Mouse (Mus musculus) embryonic facial prominence, embryonic 12.5 days (tissue): ENCODE measurements around the gene Thoc3. TPM values are rescaled to one million over a fixed set of nuclear protein-coding genes. Genes with fewer than 3 reads are reported as not detected.

ENCODE experiments used
- ATAC-seq: fragments of 200-750 bp; cut with Nextera tagmentation; 2 replicates; pipeline ENCODE4 v1.8.0; 2017; ENCODE audit not compliant: insufficient number of reproducible peaks, insufficient read depth, low FRiP score, low TSS enrichment
- H3K27ac ChIP-seq: fragments of 300-500 bp; sonication (generic); 2 replicates; pipeline ENCODE4 v1.5.1; 2016; ENCODE audit warnings: mild to moderate bottlenecking
- H3K27me3 ChIP-seq: fragments of 300-500 bp; sonication (generic); 2 replicates; pipeline ENCODE4 v1.6.1; 2016; ENCODE audit warnings: mild to moderate bottlenecking, moderate library complexity
- H3K36me3 ChIP-seq: fragments of 300-500 bp; sonication (generic); 2 replicates; pipeline ENCODE4 v1.6.1; 2016; ENCODE audit warnings: mild to moderate bottlenecking
- H3K4me1 ChIP-seq: fragments of 300-500 bp; sonication (generic); 2 replicates; pipeline ENCODE4 v1.6.1; 2016
- H3K4me2 ChIP-seq: fragments of 300-500 bp; sonication (generic); replicated peaks from 2 replicates; pipeline ENCODE4 v1.6.1; 2016; ENCODE audit warnings: mild to moderate bottlenecking, moderate library complexity
- H3K4me3 ChIP-seq: fragments of 300-500 bp; sonication (generic); 2 replicates; pipeline ENCODE4 v1.5.1; 2016; ENCODE audit warnings: mild to moderate bottlenecking
- H3K9ac ChIP-seq: fragments of 300-500 bp; sonication (generic); 2 replicates; pipeline ENCODE4 v1.6.1; 2016; ENCODE audit warnings: mild to moderate bottlenecking, moderate library complexity
- H3K9me3 ChIP-seq: fragments of 300-500 bp; sonication (generic); 2 replicates; pipeline ENCODE4 v1.6.1; 2016; ENCODE audit warnings: mild to moderate bottlenecking, moderate library complexity
- WGBS: fragments of 180-500 bp; shearing (Covaris S2); methylation state at CpG from one replicate; pipeline ENCODE4 v1.1.7; 2016; 5-methylcytosine and 5-hydroxymethylcytosine counted together
- polyA plus RNA-seq: library from polyadenylated mRNA; unstranded; fragments of >200 nt; fragmentation: Nextera tagmentation; extraction: Ambion mirVana; gene quantifications from 2 replicates; pipeline ENCODE4 v1.2.1, GENCODE M21; 2016

Gene Thoc3
- polyA plus RNA-seq, 1 experiment from 2014 or later: 149 TPM

DNA sequence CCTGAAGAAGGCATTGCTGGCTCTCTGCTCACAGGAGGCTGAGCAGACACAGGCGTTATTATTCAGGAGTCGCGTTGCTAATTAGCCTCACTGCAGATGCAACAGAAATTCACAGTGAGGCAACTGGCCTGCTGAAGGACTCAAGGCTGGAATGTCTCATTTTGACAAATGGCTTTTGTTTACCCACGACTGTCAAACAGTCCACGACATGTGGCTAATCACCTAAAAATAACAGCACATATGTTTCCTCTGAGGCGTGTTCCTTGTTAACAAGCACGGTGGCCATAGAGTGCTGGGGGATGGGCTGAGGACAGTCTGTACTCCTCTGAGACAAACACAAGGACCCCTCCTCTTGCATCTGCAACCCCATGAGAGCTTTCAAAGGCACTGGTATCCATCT lies 56.4 kb downstream of the Thoc3 start:
- Histone ChIP-seq H3K9ac (no peak overlapping the region), H3K4me3 (no peak overlapping the region), H3K36me3 (no peaks in the 10 kb centered on the region), H3K9me3 (no peaks in the 10 kb centered on the region), H3K27ac (no peak overlapping the region), H3K4me1 (peaks cover 10% of the 10 kb centered on the region), H3K4me2 (no peak overlapping the region), H3K27me3 (no peaks in the 10 kb centered on the region; the same call in 1 of the 2 replicates)
- 14% methylated on average over 7 of the region's 7 CpGs for WGBS
- no peak for ATAC-seq

DNA sequence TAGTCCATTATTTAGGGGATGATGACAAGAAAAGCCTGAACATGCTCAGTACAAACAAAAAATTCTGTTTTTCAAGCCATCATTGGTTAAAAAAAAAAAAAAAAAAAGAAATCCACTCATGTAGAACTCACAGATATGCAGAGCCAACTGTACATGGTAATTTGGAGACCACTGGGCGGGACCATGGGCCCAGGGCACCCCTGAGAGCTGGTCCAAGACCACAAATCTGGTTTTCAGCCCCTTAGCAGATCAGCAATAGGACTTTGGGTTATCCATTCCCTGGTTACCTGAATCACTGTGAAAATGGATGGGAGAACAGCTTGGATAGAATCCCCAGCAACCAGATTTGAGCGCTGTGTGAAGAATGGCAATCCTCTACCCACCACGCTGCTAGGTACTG lies 57.0 kb downstream of the Thoc3 start:
- Histone ChIP-seq H3K36me3 (no peaks in the 10 kb centered on the region), H3K27me3 (no peaks in the 10 kb centered on the region), H3K27ac (no peak overlapping the region), H3K9ac (no peak overlapping the region), H3K4me1 (peaks cover 10% of the 10 kb centered on the region), H3K4me3 (no peak overlapping the region), H3K9me3 (no peaks in the 10 kb centered on the region), H3K4me2 (no peak overlapping the region)
- WGBS: 85% methylated on average over 3 of the region's 3 CpGs
- ATAC-seq: no peak

Other genes starting within 250 kb of the Thoc3 start
- 8.3 and 8.4 TPM in 2 replicates for gene Cplx2, start 97.5 kb downstream of the Thoc3 start, polyA plus RNA-seq
- 20.2 and 21.1 TPM in 2 replicates for gene Simc1, start 34.9 kb upstream of the Thoc3 start, polyA plus RNA-seq
- gene 4833439L19Rik, start 96.6 kb upstream of the Thoc3 start, polyA plus RNA-seq: 168 and 169 TPM in 2 replicates
- 35.9 and 36.8 TPM in 2 replicates for gene Arl10, start 106.2 kb upstream of the Thoc3 start, polyA plus RNA-seq
- 84.7 and 85.7 TPM in 2 replicates for gene Nop16, start 121.2 kb upstream of the Thoc3 start, polyA plus RNA-seq
- 170 and 175 TPM in 2 replicates for gene Higd2a, start 121.4 kb upstream of the Thoc3 start, polyA plus RNA-seq
- gene Cltb, start 142.5 kb upstream of the Thoc3 start, polyA plus RNA-seq: 27.5 and 28.0 TPM in 2 replicates
- gene Faf2, start 152.9 kb upstream of the Thoc3 start, polyA plus RNA-seq: 86.6 and 92.4 TPM in 2 replicates
- gene Rnf44, start 225.1 kb upstream of the Thoc3 start, polyA plus RNA-seq: 58.0 and 65.3 TPM in 2 replicates
- gene Cdhr2, start 232.6 kb upstream of the Thoc3 start, polyA plus RNA-seq: 0.05 and 0.06 TPM in 2 replicates